Mouse (Mus musculus) MEL (cell line): ENCODE results near the gene Itgb8.

Experiments
- CTCF ChIP-seq, 3 experiments: IDR thresholded peaks in 2 of 3; conservative IDR thresholded peaks in 1 of 3; 2 replicates each; pipeline ENCODE4 v1.5.1; 2011 to 2012; ENCODE audit warnings: low read length in 3 of 3, low read depth in 2 of 3, mild to moderate bottlenecking in 2 of 3, improper control_type of control experiment in 1 of 3, inconsistent platforms in 1 of 3, mixed read lengths in 1 of 3, moderate library complexity in 1 of 3; ENCODE audit not compliant: control insufficient read depth in 1 of 3, insufficient read depth in 1 of 3, poor library complexity in 1 of 3, severe bottlenecking in 1 of 3
- EP300 ChIP-seq, 2 experiments: IDR thresholded peaks; 2 replicates each; pipeline ENCODE4 v1.6.1; 2011; ENCODE audit warnings: improper control_type of control experiment in 2 of 2, low read length in 2 of 2, low read depth in 1 of 2, mild to moderate bottlenecking in 1 of 2
- KAT2A ChIP-seq: conservative IDR thresholded peaks from 2 replicates; pipeline ENCODE4 v1.6.1; 2012; ENCODE audit warnings: low read depth, low read length, improper control_type of control experiment, inconsistent platforms
- MEF2A ChIP-seq: IDR thresholded peaks from 2 replicates; pipeline ENCODE4 v1.6.1; 2014; ENCODE audit warnings: low read depth, mild to moderate bottlenecking, inconsistent platforms, low read length, improper control_type of control experiment; ENCODE audit not compliant: poor library complexity, insufficient replicate concordance, severe bottlenecking; ENCODE audit errors: extremely low read depth
- USF2 ChIP-seq, 2 experiments: IDR thresholded peaks; 2 replicates each; pipeline ENCODE4 v1.6.1; 2011 to 2012; ENCODE audit warnings: improper control_type of control experiment in 2 of 2, low read length in 2 of 2, borderline replicate concordance in 1 of 2, inconsistent platforms in 1 of 2, low read depth in 1 of 2, mild to moderate bottlenecking in 1 of 2; ENCODE audit not compliant: insufficient read depth in 1 of 2

- TF ChIP-seq EP300 (IDR thresholded peaks at IDR 0.05; ENCODE audit: low read depth in 1 of 2, low read length in 2 of 2) (no peak), CTCF (IDR thresholded peaks at IDR 0.05 in 2 of 3, conservative IDR thresholded peaks at IDR 0.05 in 1 of 3; ENCODE audit: control insufficient read depth in 1 of 3, insufficient read depth in 1 of 3, low read depth in 2 of 3, low read length in 3 of 3, poor library complexity in 1 of 3, severe bottlenecking in 1 of 3) (no peak), MEF2A (no peak), USF2 (IDR thresholded peaks at IDR 0.05; ENCODE audit: borderline replicate concordance in 1 of 2, insufficient read depth in 1 of 2, low read depth in 1 of 2, low read length in 2 of 2) (no peak), KAT2A (no peak)
Measured at GRCm38 (mm10) chr12:119159254-119159933, 79.2 kb downstream of the Itgb8 start.
